Mouse (Mus musculus): ENCODE measurements around the gene Syn3. TPM values are rescaled to one million over a fixed set of nuclear protein-coding genes. Genes with fewer than 3 reads are reported as not detected.

The Syn3 gene
- polyA plus RNA-seq, 1 experiment: 2.6 TPM

- Histone ChIP-seq H3K9ac (ENCODE audit: low read depth, poor library complexity, severe bottlenecking) (no peak overlapping the region), H3K4me1 (ENCODE audit: control insufficient read depth, insufficient read depth, low read length) (no peaks in the 10 kb centered on the region), H3K36me3 (ENCODE audit: control insufficient read depth, insufficient read depth, low read length, poor library complexity, severe bottlenecking) (no peaks in the 10 kb centered on the region), H3K4me3 (ENCODE audit: low read depth, low read length) (no peak overlapping the region), H3K9me3 (replicated peaks; ENCODE audit: control insufficient read depth, insufficient read depth, low read length, poor library complexity, severe bottlenecking) (no peaks in the 10 kb centered on the region), H3K27ac (ENCODE audit: insufficient read depth, low read length) (no peak overlapping the region), H3K27me3 (ENCODE audit: control insufficient read depth, insufficient read depth, low read length, poor library complexity, severe bottlenecking) (no peaks in the 10 kb centered on the region)
- TF ChIP-seq EP300 (IDR thresholded peaks at IDR 0.05; ENCODE audit: insufficient read depth, low read depth, low read length): no peak
- no peak for TF ChIP-seq POLR2A (IDR thresholded peaks at IDR 0.05; ENCODE audit: insufficient read depth, low read length)
- no peak for TF ChIP-seq CTCF (IDR thresholded peaks at IDR 0.05; ENCODE audit: low read depth, low read length)
Measured at GRCm38 (mm10) chr10:86201006-86201405, 297.7 kb downstream of the Syn3 start.

DNA sequence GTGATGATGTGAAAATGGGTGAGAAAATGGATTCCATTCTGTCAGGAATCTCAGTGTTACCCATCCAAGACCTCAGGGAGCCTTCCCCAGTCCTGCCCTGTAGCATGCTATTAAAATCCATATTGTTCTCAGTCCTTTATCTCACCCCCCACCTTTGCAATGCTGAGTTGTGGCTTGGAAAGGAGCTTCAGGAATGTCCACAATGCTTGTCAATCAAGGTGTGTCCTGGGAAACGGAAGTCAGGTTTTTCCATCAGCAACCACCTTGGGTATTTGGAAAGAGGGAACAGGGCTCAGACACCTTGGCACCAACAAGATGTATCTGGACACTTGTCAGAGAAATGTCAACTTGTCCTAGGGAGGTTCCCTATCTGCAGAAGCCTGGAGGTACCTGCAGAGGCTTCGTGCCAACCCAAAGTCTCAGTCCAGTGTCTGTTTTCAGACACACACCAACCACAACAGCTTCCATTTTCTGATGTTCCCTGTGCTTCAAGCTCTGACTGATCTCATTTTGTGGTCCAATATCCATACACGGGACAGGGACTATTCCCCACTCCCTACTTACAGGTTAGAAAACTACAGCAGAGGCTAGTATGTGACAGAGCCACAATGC is 302.2 kb downstream of the Syn3 start:
- no peaks in the 10 kb centered on the region for H3K4me1 ChIP-seq (ENCODE audit: control insufficient read depth, insufficient read depth, low read length)
- no peaks in the 10 kb centered on the region for H3K27me3 ChIP-seq (ENCODE audit: control insufficient read depth, insufficient read depth, low read length, poor library complexity, severe bottlenecking)
- H3K9me3 ChIP-seq (replicated peaks; ENCODE audit: control insufficient read depth, insufficient read depth, low read length, poor library complexity, severe bottlenecking): no peaks in the 10 kb centered on the region

DNA sequence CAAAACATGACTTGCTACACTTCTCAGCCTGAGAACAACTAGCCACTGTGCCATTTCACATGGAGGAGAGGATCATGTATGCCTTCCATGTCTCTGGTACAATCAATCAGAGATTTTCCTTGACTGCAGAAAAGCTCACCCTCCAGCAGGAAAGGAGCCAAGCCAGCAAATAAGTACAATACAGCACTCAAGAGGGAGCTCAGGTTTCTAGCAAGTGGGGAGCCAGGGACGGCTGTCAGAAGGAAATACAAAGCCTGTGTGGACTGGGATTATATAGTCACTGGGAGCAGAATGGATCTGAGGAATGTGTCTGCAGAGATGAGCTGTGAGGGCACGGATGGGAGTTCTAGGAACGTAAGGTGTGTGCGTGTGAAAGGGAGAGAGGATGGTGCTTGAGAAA is 304.0 kb downstream of the Syn3 start:
- no peak overlapping the region for H3K27ac ChIP-seq (ENCODE audit: insufficient read depth, low read length)

More for the DNA sequence above, 302.2 kb downstream of the Syn3 start:
- H3K36me3 ChIP-seq (ENCODE audit: control insufficient read depth, insufficient read depth, low read length, poor library complexity, severe bottlenecking): no peaks in the 10 kb centered on the region
- TF ChIP-seq CTCF (IDR thresholded peaks at IDR 0.05; ENCODE audit: low read depth, low read length): no peak
- H3K9ac ChIP-seq (ENCODE audit: low read depth, poor library complexity, severe bottlenecking): no peak overlapping the region
- no peak overlapping the region for H3K4me3 ChIP-seq (ENCODE audit: low read depth, low read length)
- no peak overlapping the region for H3K27ac ChIP-seq (ENCODE audit: insufficient read depth, low read length)

DNA sequence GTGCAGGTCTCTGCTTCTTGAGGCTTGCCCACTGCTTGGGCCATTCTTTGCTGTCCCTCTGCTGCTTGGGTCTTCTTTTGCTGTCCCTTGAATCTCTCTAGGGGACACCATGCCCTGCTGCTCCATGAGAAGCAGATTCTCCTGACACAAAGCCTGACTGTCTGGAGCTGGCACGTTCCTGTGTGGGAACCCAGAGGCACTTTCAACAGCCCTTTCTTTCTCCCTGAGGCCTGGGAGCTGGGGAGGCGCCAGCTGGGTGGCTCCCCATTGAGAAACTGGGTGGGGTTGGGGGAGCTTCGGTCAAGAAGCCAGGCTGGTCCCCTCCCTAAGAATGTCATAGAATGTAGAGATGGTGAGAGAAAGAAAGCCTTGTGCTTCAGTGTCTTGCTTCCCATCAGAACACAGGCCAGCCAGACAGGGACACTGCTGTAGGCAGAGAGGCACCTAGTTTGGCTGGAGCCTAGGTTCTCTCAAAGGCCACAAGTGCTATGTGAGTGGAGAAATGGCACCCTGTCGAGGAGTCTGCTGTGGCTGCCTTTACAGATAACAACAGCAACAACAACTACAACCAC is 304.7 kb downstream of the Syn3 start:
- TF ChIP-seq EP300 (IDR thresholded peaks at IDR 0.05; ENCODE audit: insufficient read depth, low read depth, low read length): no peak
- TF ChIP-seq POLR2A (IDR thresholded peaks at IDR 0.05; ENCODE audit: insufficient read depth, low read length): no peak
- TF ChIP-seq CTCF (IDR thresholded peaks at IDR 0.05; ENCODE audit: low read depth, low read length): no peak
- H3K9me3 ChIP-seq (replicated peaks; ENCODE audit: control insufficient read depth, insufficient read depth, low read length, poor library complexity, severe bottlenecking): no peaks in the 10 kb centered on the region
- no peak overlapping the region for H3K27ac ChIP-seq (ENCODE audit: insufficient read depth, low read length)
- H3K9ac ChIP-seq (ENCODE audit: low read depth, poor library complexity, severe bottlenecking): no peak overlapping the region
- H3K4me1 ChIP-seq (ENCODE audit: control insufficient read depth, insufficient read depth, low read length): no peaks in the 10 kb centered on the region
- no peaks in the 10 kb centered on the region for H3K27me3 ChIP-seq (ENCODE audit: control insufficient read depth, insufficient read depth, low read length, poor library complexity, severe bottlenecking)
- no peak overlapping the region for H3K4me3 ChIP-seq (ENCODE audit: low read depth, low read length)
- H3K36me3 ChIP-seq (ENCODE audit: control insufficient read depth, insufficient read depth, low read length, poor library complexity, severe bottlenecking): no peaks in the 10 kb centered on the region

More for the DNA sequence above, 304.0 kb downstream of the Syn3 start:
- H3K27me3 ChIP-seq (ENCODE audit: control insufficient read depth, insufficient read depth, low read length, poor library complexity, severe bottlenecking): no peaks in the 10 kb centered on the region
- no peak overlapping the region for H3K4me3 ChIP-seq (ENCODE audit: low read depth, low read length)
- H3K36me3 ChIP-seq (ENCODE audit: control insufficient read depth, insufficient read depth, low read length, poor library complexity, severe bottlenecking): no peaks in the 10 kb centered on the region
- no peaks in the 10 kb centered on the region for H3K9me3 ChIP-seq (replicated peaks; ENCODE audit: control insufficient read depth, insufficient read depth, low read length, poor library complexity, severe bottlenecking)
- TF ChIP-seq EP300 (IDR thresholded peaks at IDR 0.05; ENCODE audit: insufficient read depth, low read depth, low read length): no peak
- no peaks in the 10 kb centered on the region for H3K4me1 ChIP-seq (ENCODE audit: control insufficient read depth, insufficient read depth, low read length)
- H3K9ac ChIP-seq (ENCODE audit: low read depth, poor library complexity, severe bottlenecking): no peak overlapping the region

GRCm38 (mm10) chr10:86188614-86189013 is 310.1 kb downstream of the Syn3 start:
- H3K27me3 ChIP-seq (ENCODE audit: control insufficient read depth, insufficient read depth, low read length, poor library complexity, severe bottlenecking): no peaks in the 10 kb centered on the region
- H3K9me3 ChIP-seq (replicated peaks; ENCODE audit: control insufficient read depth, insufficient read depth, low read length, poor library complexity, severe bottlenecking): no peaks in the 10 kb centered on the region
- no peak overlapping the region for H3K4me3 ChIP-seq (ENCODE audit: low read depth, low read length)
- no peaks in the 10 kb centered on the region for H3K36me3 ChIP-seq (ENCODE audit: control insufficient read depth, insufficient read depth, low read length, poor library complexity, severe bottlenecking)
- no peaks in the 10 kb centered on the region for H3K4me1 ChIP-seq (ENCODE audit: control insufficient read depth, insufficient read depth, low read length)
- no peak overlapping the region for H3K9ac ChIP-seq (ENCODE audit: low read depth, poor library complexity, severe bottlenecking)
- TF ChIP-seq POLR2A (IDR thresholded peaks at IDR 0.05; ENCODE audit: insufficient read depth, low read length): no peak
- no peak overlapping the region for H3K27ac ChIP-seq (ENCODE audit: insufficient read depth, low read length)

GRCm38 (mm10) chr10:86187881-86188280 is 310.8 kb downstream of the Syn3 start:
- H3K27ac ChIP-seq (ENCODE audit: insufficient read depth, low read length): no peak overlapping the region
- no peaks in the 10 kb centered on the region for H3K27me3 ChIP-seq (ENCODE audit: control insufficient read depth, insufficient read depth, low read length, poor library complexity, severe bottlenecking)
- no peaks in the 10 kb centered on the region for H3K9me3 ChIP-seq (replicated peaks; ENCODE audit: control insufficient read depth, insufficient read depth, low read length, poor library complexity, severe bottlenecking)
- TF ChIP-seq EP300 (IDR thresholded peaks at IDR 0.05; ENCODE audit: insufficient read depth, low read depth, low read length): no peak
- no peak for TF ChIP-seq CTCF (IDR thresholded peaks at IDR 0.05; ENCODE audit: low read depth, low read length)
- TF ChIP-seq POLR2A (IDR thresholded peaks at IDR 0.05; ENCODE audit: insufficient read depth, low read length): no peak
- no peaks in the 10 kb centered on the region for H3K36me3 ChIP-seq (ENCODE audit: control insufficient read depth, insufficient read depth, low read length, poor library complexity, severe bottlenecking)
- no peak overlapping the region for H3K4me3 ChIP-seq (ENCODE audit: low read depth, low read length)
- H3K4me1 ChIP-seq (ENCODE audit: control insufficient read depth, insufficient read depth, low read length): no peaks in the 10 kb centered on the region
- H3K9ac ChIP-seq (ENCODE audit: low read depth, poor library complexity, severe bottlenecking): no peak overlapping the region

All from ES-Bruce4 (cell line).